Mouse (Mus musculus): ENCODE data around the gene S1pr2. TPM values are rescaled to one million over a fixed set of nuclear protein-coding genes. Genes with fewer than 3 reads are reported as not detected.
"Not testable (repeated sequence)": the region's sequence is repeated elsewhere in the genome, so short reads cannot be mapped to it uniquely, and the experiment has no call there.

S1pr2 gene
- polyA plus RNA-seq, 1 experiment from 2014 or later, result 11.4 TPM

DNA sequence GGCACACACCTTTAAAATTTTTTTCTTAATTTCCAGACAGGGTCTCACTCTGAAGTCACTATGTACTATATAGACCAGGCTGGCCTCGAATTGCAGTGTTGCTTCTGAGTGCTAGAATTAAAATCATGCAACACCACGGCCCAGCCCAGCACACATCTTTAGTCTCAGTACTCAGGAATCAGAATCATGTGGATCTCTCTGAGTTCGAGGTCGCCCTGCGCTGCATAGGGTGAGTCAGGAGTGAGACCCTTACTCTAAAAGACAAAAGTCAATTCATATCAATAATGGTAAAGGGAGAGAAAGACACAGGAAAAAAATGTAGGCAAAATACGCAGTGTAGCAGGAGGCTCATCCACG, 25.7 kb upstream of the S1pr2 start:
- no peaks in the 10 kb centered on the region for H3K27me3 ChIP-seq (replicated peaks; ENCODE audit: control insufficient read depth, insufficient read depth, low read length)
- H3K4me1 ChIP-seq (replicated peaks; ENCODE audit: control insufficient read depth, insufficient read depth, low read length), result no peaks in the 10 kb centered on the region
- peak overlapping the region; percentile 82 for H3K4me2 ChIP-seq (replicated peaks; ENCODE audit: low read depth)
- no peaks in the 10 kb centered on the region for H3K9me3 ChIP-seq (ENCODE audit: control insufficient read depth)
- H3K4me3 ChIP-seq (ENCODE audit: low read depth, low read length), result peak overlapping the region; percentile 85
- no peak for TF ChIP-seq CTCF (IDR thresholded peaks at IDR 0.05; ENCODE audit: low read depth)
- peaks cover 19% of the 10 kb centered on the region for H3K36me3 ChIP-seq (ENCODE audit: control insufficient read depth, insufficient read depth)
- 10% methylated on average over 7 of the region's 7 CpGs for WGBS
- H3K9ac ChIP-seq (ENCODE audit: low read depth, low read length), result peak overlapping the region; percentile 76; the same call in 1 of the 2 replicates
- ATAC-seq, result no peak; the same call in 1 of the 2 replicates
- peak overlapping the region; percentile 80 for H3K27ac ChIP-seq (ENCODE audit: low read depth, low read length)

GRCm38 (mm10) chr9:21001651-21002200, 25.1 kb upstream of the S1pr2 start:
- WGBS, result 52% methylated on average over 6 of the region's 6 CpGs
- Histone ChIP-seq H3K9ac (ENCODE audit: low read depth, low read length) (no peak overlapping the region), H3K4me2 (replicated peaks; ENCODE audit: low read depth) (peak overlapping the region; percentile 82; the same call in 1 of the 2 replicates), H3K4me1 (replicated peaks; ENCODE audit: control insufficient read depth, insufficient read depth, low read length) (no peaks in the 10 kb centered on the region), H3K9me3 (ENCODE audit: control insufficient read depth) (no peaks in the 10 kb centered on the region), H3K27me3 (replicated peaks; ENCODE audit: control insufficient read depth, insufficient read depth, low read length) (no peaks in the 10 kb centered on the region), H3K27ac (ENCODE audit: low read depth, low read length) (no peak overlapping the region), H3K36me3 (ENCODE audit: control insufficient read depth, insufficient read depth) (peaks cover 14% of the 10 kb centered on the region; the same call in 1 of the 2 replicates), H3K4me3 (ENCODE audit: low read depth, low read length) (no peak overlapping the region)
- no peak for ATAC-seq
- TF ChIP-seq CTCF (IDR thresholded peaks at IDR 0.05; ENCODE audit: low read depth), result no peak

- no peaks in the 10 kb centered on the region for H3K4me1 ChIP-seq (replicated peaks; ENCODE audit: control insufficient read depth, insufficient read depth, low read length)
- H3K9me3 ChIP-seq (ENCODE audit: control insufficient read depth), result no peaks in the 10 kb centered on the region
- no peak overlapping the region for H3K9ac ChIP-seq (ENCODE audit: low read depth, low read length)
- H3K36me3 ChIP-seq (ENCODE audit: control insufficient read depth, insufficient read depth), result 0 out of 2 replicates have a peak, but pooled peaks cover 7% of the 10 kb centered on the region
- no peaks in the 10 kb centered on the region for H3K27me3 ChIP-seq (replicated peaks; ENCODE audit: control insufficient read depth, insufficient read depth, low read length)
- no peak for ATAC-seq
- H3K27ac ChIP-seq (ENCODE audit: low read depth, low read length), result no peak overlapping the region
- H3K4me3 ChIP-seq (ENCODE audit: low read depth, low read length), result no peak overlapping the region
- no peak overlapping the region for H3K4me2 ChIP-seq (replicated peaks; ENCODE audit: low read depth)
- peak; percentile 76 for TF ChIP-seq CTCF (IDR thresholded peaks at IDR 0.05; ENCODE audit: low read depth)
Observed at GRCm38 (mm10) chr9:21000811-21001210, 24.2 kb upstream of the S1pr2 start.

DNA sequence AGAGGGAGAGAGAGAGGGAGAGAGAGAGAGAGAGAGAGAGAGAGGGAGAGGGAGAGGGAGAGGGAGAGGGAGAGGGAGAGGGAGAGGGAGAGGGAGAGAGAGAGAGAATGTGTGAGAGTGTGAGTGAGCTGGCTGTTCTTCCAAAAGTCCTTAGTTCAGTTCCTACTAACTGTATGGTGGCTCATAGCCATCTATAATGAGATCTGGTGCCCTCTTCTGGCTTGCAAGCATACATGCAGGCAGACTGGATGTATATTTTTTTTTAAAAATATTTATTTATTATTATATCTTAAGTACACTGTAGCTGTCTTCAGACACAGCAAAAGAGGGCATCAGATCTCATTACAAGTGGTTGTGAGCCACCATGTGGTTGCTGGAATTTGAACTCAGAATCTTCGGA, 21.8 kb upstream of the S1pr2 start:
- WGBS, result 85% methylated on average over 1 of the region's 1 CpGs
- ATAC-seq; H3K9ac ChIP-seq (ENCODE audit: low read depth, low read length): not testable (repeated sequence)

DNA sequence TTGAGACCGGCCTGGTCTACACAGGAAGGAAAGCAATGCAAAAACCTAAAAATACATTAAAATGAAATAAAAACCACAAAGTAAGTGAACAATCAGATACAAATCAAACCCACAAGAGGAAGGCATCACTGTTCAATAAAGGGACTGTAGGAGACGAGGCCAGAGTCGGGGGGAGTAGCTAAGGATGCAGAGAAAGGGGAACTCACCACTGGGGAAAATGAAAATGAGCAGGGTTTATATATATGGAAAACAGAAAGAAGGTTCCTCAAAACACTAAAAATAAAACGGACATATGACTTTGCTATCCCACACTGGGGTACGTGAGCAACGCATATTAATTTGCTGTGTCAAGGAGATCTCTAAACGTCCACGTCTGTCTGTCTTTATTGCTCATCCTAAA, 20.5 kb upstream of the S1pr2 start:
- Histone ChIP-seq H3K4me2 (replicated peaks; ENCODE audit: low read depth) (no peak overlapping the region), H3K4me3 (ENCODE audit: low read depth, low read length) (no peak overlapping the region), H3K9me3 (ENCODE audit: control insufficient read depth) (no peaks in the 10 kb centered on the region), H3K4me1 (replicated peaks; ENCODE audit: control insufficient read depth, insufficient read depth, low read length) (no peaks in the 10 kb centered on the region), H3K9ac (ENCODE audit: low read depth, low read length) (no peak overlapping the region), H3K27me3 (replicated peaks; ENCODE audit: control insufficient read depth, insufficient read depth, low read length) (no peaks in the 10 kb centered on the region), H3K27ac (ENCODE audit: low read depth, low read length) (no peak overlapping the region), H3K36me3 (ENCODE audit: control insufficient read depth, insufficient read depth) (no peaks in the 10 kb centered on the region)
- no peak for ATAC-seq
- no peak for TF ChIP-seq CTCF (IDR thresholded peaks at IDR 0.05; ENCODE audit: low read depth)
- 87% methylated on average over 8 of the region's 8 CpGs for WGBS

More for the DNA sequence above, 21.8 kb upstream of the S1pr2 start:
- not testable (repeated sequence) for H3K4me1 ChIP-seq (replicated peaks; ENCODE audit: control insufficient read depth, insufficient read depth, low read length); H3K4me3 ChIP-seq (ENCODE audit: low read depth, low read length); H3K36me3 ChIP-seq (ENCODE audit: control insufficient read depth, insufficient read depth); H3K27ac ChIP-seq (ENCODE audit: low read depth, low read length); H3K9me3 ChIP-seq (ENCODE audit: control insufficient read depth); H3K27me3 ChIP-seq (replicated peaks; ENCODE audit: control insufficient read depth, insufficient read depth, low read length); H3K4me2 ChIP-seq (replicated peaks; ENCODE audit: low read depth)
- TF ChIP-seq CTCF (IDR thresholded peaks at IDR 0.05; ENCODE audit: low read depth), result peak; percentile 72

GRCm38 (mm10) chr9:20995069-20995468, 18.5 kb upstream of the S1pr2 start:
- TF ChIP-seq CTCF (IDR thresholded peaks at IDR 0.05; ENCODE audit: low read depth), result peak; percentile 31; the same call in 1 of the 2 replicates
- Histone ChIP-seq H3K27me3 (replicated peaks; ENCODE audit: control insufficient read depth, insufficient read depth, low read length) (no peaks in the 10 kb centered on the region), H3K4me2 (replicated peaks; ENCODE audit: low read depth) (no peak overlapping the region), H3K9ac (ENCODE audit: low read depth, low read length) (no peak overlapping the region), H3K4me1 (replicated peaks; ENCODE audit: control insufficient read depth, insufficient read depth, low read length) (no peaks in the 10 kb centered on the region), H3K36me3 (ENCODE audit: control insufficient read depth, insufficient read depth) (no peaks in the 10 kb centered on the region), H3K4me3 (ENCODE audit: low read depth, low read length) (no peak overlapping the region), H3K9me3 (ENCODE audit: control insufficient read depth) (no peaks in the 10 kb centered on the region), H3K27ac (ENCODE audit: low read depth, low read length) (no peak overlapping the region)
- 65% methylated on average over 3 of the region's 3 CpGs for WGBS
- no peak for ATAC-seq

Measured in intestine, postnatal 0 days (tissue).